Mouse (Mus musculus): ENCODE results near the gene Gtf2i.
"Not testable (repeated sequence)": the region's sequence is repeated elsewhere in the genome, so short reads cannot be mapped to it uniquely, and the experiment has no call there.

Gene Gtf2i

GRCm38 (mm10) chr5:134314688-134315622 is at the start of gene Gtf2i:
Gene Gtf2i, minus strand, starts transcription at chr5:134314760.
- DNase-seq (ENCODE audit: low read depth), result peak; percentile 93

DNA sequence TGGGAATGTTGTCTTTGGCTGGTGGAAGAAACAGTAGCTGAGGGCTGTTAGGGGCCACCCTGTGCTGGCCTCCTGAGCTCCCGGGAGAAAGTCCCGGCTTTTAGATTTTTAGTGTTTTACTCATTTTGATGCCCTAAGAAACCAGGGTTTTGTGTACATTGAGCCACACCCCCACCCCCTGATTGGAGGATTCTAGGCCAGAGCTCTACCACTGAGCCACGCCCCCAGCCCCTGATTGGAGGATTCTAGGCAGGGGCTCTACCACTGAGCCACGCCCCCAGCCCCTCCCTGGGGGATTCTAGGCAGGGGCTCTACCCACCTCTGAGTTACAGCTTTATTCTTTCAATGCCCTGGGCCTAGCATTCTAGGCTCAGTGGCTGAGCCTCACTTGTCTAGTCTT is 44.5 kb upstream of the Gtf2i start:
- DNase-seq (ENCODE audit: low read depth), result no peak

DNA sequence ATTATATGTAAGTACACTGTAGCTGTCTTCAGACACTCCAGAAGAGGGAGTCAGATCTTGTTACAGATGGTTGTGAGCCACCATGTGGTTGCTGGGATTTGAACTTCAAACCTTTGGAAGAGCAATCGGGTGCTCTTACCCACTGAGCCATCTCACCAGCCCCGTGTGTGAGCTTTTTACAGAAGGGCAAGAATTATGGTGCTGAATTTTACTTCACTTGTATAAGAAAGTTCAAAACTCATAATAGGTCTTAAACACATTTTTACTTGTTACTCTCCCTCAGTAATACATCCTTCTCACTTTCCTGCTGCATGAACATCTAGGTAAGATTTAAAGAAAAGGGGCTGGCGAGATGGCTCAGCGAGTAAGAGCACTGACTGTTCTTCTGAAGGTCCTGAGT is 40.8 kb upstream of the Gtf2i start:
- DNase-seq (ENCODE audit: low read depth), result not testable (repeated sequence)

DNA sequence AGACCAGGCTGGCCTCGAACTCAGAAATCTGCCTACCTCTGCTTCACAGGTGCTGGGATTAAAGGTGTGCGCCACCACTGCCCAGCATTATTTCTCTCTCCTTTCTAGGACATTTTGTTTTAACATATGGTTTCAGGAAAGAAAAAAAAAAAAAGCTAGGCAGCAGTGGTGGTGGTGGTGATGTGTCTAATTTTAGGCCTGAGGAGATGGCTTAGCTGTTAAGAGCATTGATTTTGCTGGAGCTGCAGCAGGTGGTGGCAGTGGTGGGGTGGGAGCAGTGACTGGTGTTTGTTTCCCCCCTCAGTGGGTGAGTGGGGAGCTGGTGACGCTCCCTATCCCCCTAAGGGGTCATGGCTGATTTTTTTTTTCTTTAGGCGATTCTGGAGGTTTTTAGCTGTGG is 38.6 kb upstream of the Gtf2i start:
- DNase-seq (ENCODE audit: low read depth), result no peak

DNA sequence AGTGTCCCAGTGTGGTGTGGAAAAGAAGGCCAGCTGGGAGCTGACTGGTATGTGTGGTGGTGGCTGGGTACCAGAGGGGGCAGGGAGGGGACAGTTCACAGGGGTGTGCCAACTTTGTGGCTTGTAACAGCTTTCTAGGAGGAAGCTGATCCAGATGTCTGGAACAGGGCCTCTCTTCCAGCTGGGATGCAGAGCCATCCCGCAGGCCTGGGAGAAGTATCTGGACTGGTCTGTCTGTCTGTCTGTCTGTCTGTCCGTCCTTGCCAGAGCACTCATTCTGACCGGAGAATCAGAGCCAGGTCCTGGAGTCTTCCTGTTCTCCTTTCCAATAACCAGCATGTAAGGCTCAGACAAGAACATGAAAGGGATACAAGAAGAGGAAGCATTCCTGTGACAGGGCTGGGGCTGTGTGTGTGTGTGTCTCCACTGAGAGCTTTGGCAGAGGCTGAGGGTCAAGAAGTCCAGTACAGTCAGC is 38.0 kb upstream of the Gtf2i start:
- DNase-seq (ENCODE audit: low read depth), result peak; percentile 57

- peak; percentile 88 for DNase-seq (ENCODE audit: low read depth)
Measured at GRCm38 (mm10) chr5:134350660-134351059, 36.1 kb upstream of the Gtf2i start.

DNA sequence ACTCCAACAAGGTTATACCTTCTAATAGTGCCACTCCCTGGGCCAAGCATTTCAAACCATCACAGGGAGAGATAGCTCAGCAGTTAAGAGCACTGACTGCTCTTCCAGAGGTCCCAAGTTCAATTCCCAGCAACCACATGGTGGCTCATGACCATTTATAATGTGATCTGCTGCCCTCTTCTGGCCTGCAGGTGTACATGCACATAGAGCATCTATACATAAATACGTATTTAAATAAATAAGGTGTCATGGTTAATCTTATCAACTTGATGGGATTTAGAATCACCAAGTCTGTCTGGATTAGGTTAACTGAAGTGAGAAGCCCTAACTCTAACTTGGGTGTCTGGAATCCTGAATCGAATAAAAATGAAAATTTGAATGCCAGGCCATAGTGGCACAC is 32.5 kb upstream of the Gtf2i start:
- no peak for DNase-seq (ENCODE audit: low read depth)

DNA sequence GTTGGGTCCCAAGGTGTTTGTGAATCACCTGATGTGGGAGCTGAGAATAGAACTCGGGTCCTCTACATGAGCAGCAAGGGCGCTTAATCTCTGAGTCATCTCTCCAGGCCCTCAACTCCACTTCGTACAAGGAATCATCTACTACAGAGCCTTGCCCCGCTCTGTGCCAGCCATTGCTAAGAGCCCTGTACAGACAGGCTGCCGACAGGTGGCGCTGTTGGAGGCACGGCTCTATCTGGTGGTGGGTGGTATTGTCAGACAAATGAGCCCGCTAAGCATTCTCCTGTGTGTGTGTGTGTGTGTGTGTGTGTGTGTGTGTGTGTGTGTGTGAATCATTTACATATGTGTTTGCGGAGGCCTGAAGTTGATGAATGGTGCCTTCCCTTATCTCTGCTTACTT is 30.9 kb upstream of the Gtf2i start:
- DNase-seq (ENCODE audit: low read depth), result no peak

GRCm38 (mm10) chr5:134344076-134344475 is 29.5 kb upstream of the Gtf2i start:
- no peak for DNase-seq (ENCODE audit: low read depth)

DNA sequence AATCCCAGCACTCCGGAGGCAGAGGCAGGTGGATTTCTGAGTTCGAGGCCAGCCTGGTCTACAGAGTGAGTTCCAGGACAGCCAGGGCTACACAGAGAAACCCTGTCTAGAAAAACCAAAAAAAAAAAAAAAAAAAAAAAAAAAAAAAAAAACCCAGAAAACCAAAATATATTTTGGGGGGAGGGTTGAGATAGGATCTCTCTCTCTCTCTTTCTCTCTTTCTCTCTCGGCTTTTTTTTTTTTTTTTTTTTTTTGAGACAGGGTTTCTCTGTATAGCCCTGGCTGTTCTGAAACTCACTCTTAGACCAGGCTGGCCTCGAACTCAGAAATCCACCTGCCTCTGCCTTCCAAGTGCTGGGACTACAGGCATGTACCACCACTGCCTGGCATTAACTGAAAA is 29.0 kb upstream of the Gtf2i start:
- not testable (repeated sequence) for DNase-seq (ENCODE audit: low read depth)

DNA sequence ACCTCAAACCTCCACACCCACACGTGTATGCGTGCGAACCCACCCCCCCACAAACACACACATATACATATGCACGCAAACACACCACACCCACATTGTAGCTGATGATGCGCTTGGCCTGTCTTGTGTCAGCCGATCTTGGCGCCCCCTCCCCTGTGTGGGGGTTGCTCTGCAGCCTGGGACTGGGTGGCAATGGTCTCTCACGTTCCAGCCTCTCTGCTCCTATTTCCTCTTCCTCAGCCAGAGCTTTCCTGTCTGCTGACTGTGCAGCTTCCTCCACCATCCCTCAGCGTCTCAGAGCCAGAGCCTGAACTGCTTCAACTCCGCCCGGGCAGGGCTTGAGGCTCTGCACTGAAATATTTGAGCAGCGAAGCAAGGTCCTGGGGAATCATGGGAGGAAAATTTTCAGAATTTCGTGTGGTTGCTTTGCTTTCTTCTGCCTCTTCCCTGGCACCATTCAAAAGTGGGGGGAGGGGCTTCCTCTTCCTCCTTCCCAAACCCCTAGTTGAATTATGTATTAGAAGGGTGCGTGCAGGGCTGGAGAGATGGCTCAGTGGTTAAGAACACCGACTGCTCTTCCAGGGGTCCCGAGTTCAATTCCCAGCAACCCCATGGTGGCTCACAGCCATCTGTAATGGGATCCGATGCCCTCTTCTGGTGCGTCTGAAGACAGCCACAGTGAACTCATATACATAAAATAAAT is 28.1 kb upstream of the Gtf2i start:
- DNase-seq (ENCODE audit: low read depth), result no peak

- no peak for DNase-seq (ENCODE audit: low read depth)
Measured at GRCm38 (mm10) chr5:134341721-134342120, 27.2 kb upstream of the Gtf2i start.

DNA sequence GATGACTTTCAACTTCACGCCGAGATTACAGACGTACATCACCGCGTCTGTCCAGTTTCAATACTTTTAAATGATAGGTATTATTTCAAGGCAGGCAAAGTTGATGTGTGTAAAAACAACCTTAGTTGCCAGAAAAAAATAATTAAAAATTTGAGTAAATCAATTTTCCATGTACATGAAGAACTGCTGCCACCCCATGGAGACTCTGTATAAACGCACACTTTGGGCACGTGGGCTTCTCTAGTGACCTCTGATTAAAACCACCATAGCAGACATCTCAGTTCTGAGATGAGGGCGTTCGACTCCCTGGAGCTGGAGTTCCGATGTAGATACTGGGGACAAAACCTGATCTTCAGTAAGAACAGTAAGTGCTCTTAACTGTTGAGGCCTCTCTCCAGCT is 26.8 kb upstream of the Gtf2i start:
- DNase-seq (ENCODE audit: low read depth), result no peak

- no peak for DNase-seq (ENCODE audit: low read depth)
Measured at GRCm38 (mm10) chr5:134340101-134340522, 25.6 kb upstream of the Gtf2i start.

GRCm38 (mm10) chr5:134337012-134337411 is 22.5 kb upstream of the Gtf2i start:
- DNase-seq (ENCODE audit: low read depth), result not testable (repeated sequence)

GRCm38 (mm10) chr5:134332743-134333142 is 18.2 kb upstream of the Gtf2i start:
- no peak for DNase-seq (ENCODE audit: low read depth)

GRCm38 (mm10) chr5:134330082-134330481 is 15.5 kb upstream of the Gtf2i start:
- no peak for DNase-seq (ENCODE audit: low read depth)

DNA sequence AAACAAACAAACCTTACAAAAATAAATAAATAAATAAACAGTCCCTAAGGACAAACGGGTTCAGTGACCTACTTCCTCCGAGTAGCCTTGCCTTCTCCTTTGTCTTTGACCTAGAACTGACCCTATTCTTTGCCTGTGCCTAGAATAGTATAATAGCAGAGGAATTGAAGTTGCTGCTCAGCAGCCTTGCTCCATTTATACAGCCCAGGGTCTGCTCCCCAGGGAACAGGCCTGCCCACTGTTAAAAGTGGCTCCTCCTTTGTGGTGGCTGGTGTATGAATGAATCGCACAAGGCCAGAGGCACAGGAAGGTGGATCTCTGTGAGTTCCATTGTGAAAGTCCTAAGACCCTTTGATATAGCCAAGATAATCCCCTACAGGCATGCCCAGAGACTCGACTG is 14.8 kb upstream of the Gtf2i start:
- DNase-seq (ENCODE audit: low read depth), result no peak

DNA sequence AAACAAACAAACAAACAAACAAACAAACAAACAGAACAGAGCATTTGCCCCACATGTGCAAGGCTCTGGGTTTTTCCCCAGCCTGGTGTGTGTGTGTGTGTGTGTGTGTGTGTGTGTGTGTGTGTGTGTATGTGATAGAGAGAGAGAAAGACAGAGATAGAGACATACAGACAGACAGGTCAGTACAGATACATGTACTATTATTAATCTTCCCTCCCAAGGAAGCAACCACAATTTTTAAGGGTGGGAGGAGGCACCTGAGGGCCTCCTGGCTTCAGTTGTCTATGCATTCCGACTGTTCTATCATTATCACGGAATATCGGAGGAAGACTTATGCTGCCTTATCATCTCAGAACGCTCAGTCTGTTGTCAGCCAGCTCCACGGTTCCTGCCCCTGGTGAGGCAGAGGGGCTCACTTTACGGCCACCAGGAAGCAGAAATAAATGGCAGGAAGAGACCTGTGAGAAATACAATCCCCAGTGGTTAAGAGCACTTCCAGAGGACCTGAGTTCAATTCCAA is 14.0 kb upstream of the Gtf2i start:
- no peak for DNase-seq (ENCODE audit: low read depth)

DNA sequence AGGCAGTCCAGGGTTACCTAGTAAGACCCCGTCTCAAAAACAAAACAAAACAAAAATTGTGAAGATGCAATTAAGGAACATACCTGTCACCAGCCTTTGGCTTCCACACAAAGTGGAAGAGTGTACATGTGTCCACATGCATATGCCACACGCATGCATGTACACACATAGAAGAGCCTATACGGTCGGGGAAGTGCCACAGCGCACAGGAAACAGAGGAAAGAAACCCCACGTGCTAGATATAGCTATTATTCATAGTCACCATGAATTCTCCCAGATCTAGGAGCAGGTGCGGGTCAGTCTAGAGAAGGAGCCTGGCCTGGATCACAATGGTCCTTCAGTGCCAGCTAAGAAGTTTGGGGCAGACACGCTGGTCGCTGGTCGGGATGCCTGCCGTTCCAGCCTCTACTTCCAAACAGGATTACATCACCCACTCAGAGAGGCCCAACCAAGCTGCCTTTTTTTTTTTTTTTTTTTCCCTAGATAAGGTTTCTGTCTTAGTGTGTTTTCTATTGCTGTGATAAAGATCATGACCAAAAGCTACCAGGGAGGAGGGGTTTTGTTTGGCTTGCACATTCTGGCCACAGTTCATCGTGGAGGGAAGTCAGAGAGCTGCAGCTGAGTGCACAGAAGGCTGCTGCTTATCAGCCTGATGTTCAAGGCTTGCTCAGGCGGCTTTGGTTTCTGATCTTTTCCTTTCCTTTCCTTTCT is 11.5 kb upstream of the Gtf2i start:
- no peak for DNase-seq (ENCODE audit: low read depth)

GRCm38 (mm10) chr5:134323869-134324268 is 9.3 kb upstream of the Gtf2i start:
- DNase-seq (ENCODE audit: low read depth), result no peak

- no peak for DNase-seq (ENCODE audit: low read depth)
Measured at GRCm38 (mm10) chr5:134323311-134323710, 8.8 kb upstream of the Gtf2i start.
